Mouse (Mus musculus) myocyte (in vitro differentiated cells): Measurements from ENCODE around the gene Ripor2. TPM values are rescaled to one million over a fixed set of nuclear protein-coding genes. Genes with fewer than 3 reads are reported as not detected.

ENCODE experiments used
- H3K27me3 ChIP-seq: one replicate; pipeline ENCODE4 v1.6.1; 2011; ENCODE audit not compliant: control insufficient read depth, insufficient read depth, insufficient read length
- H3K36me3 ChIP-seq: one replicate; pipeline ENCODE4 v1.6.1; 2011; ENCODE audit not compliant: control insufficient read depth, insufficient read depth
- H3K4me2 ChIP-seq: one replicate; pipeline ENCODE4 v1.6.1; 2011; ENCODE audit warnings: low read depth, control low read depth
- H3K4me3 ChIP-seq: one replicate; pipeline ENCODE4 v1.5.1; 2011; ENCODE audit warnings: mild to moderate bottlenecking, control low read depth, moderate library complexity
- H3K79me2 ChIP-seq: one replicate; pipeline ENCODE4 v1.6.1; 2011; ENCODE audit not compliant: control insufficient read depth, insufficient read depth
- H3ac ChIP-seq: one replicate; pipeline ENCODE4 v1.6.1; 2011; ENCODE audit not compliant: control insufficient read depth, insufficient read length
- CEBPB ChIP-seq: IDR thresholded peaks from 2 replicates; pipeline ENCODE4 v1.6.1; 2011; ENCODE audit warnings: mild to moderate bottlenecking, moderate library complexity; ENCODE audit not compliant: poor library complexity, insufficient read depth, severe bottlenecking
- E2F4 ChIP-seq: IDR thresholded peaks from one replicate; pipeline ENCODE4 v1.6.1; 2011; ENCODE audit warnings: mild to moderate bottlenecking, control low read depth, moderate library complexity; ENCODE audit not compliant: insufficient read depth
- MAX ChIP-seq: IDR thresholded peaks from one replicate; pipeline ENCODE4 v1.6.1; 2011; ENCODE audit warnings: low read depth, mild to moderate bottlenecking, control low read depth
- MYOD1 ChIP-seq, 3 experiments: IDR thresholded peaks; one replicate each; pipeline ENCODE4 v1.6.1; 2011; ENCODE audit warnings: control low read depth in 2 of 3, low read depth in 2 of 3, mild to moderate bottlenecking in 2 of 3, moderate library complexity in 1 of 3; ENCODE audit not compliant: insufficient read length in 2 of 3, control insufficient read depth in 1 of 3
- MYOG ChIP-seq, 3 experiments: IDR thresholded peaks; one replicate each; pipeline ENCODE4 v1.6.1; 2011; ENCODE audit warnings: control low read depth in 2 of 3, low read depth in 2 of 3, mild to moderate bottlenecking in 2 of 3; ENCODE audit not compliant: insufficient read length in 2 of 3, control insufficient read depth in 1 of 3, insufficient read depth in 1 of 3
- POLR2A ChIP-seq: IDR thresholded peaks from one replicate; pipeline ENCODE4 v1.6.1; 2011; ENCODE audit warnings: low read depth, mild to moderate bottlenecking, control low read depth, moderate library complexity; ENCODE audit not compliant: insufficient read length
- POLR2AphosphoS2 ChIP-seq: IDR thresholded peaks from one replicate; pipeline ENCODE4 v1.6.1; 2011; ENCODE audit warnings: low read depth, control low read depth; ENCODE audit not compliant: insufficient read length
- REST ChIP-seq: IDR thresholded peaks from one replicate; pipeline ENCODE4 v1.6.1; 2011; ENCODE audit warnings: mild to moderate bottlenecking, control low read depth, moderate library complexity; ENCODE audit not compliant: insufficient read depth, insufficient read length
- SRF ChIP-seq: IDR thresholded peaks from one replicate; pipeline ENCODE4 v1.6.1; 2011; ENCODE audit warnings: low read depth; ENCODE audit not compliant: control insufficient read depth, insufficient read length
- TCF12 ChIP-seq: IDR thresholded peaks from one replicate; pipeline ENCODE4 v1.6.1; 2011; ENCODE audit warnings: mild to moderate bottlenecking, control low read depth; ENCODE audit not compliant: poor library complexity, insufficient read depth, severe bottlenecking
- TCF3 ChIP-seq: IDR thresholded peaks from one replicate; pipeline ENCODE4 v1.6.1; 2011; ENCODE audit warnings: low read depth, control low read depth; ENCODE audit not compliant: insufficient read length
- USF1 ChIP-seq: IDR thresholded peaks from one replicate; pipeline ENCODE4 v1.6.1; 2011; ENCODE audit warnings: low read depth, mild to moderate bottlenecking, control low read depth, moderate library complexity
- polyA plus RNA-seq: library from polyadenylated mRNA; unstranded; fragments of >200 nt; fragmentation: generic; extraction: Trizol; gene quantifications from one replicate; pipeline ENCODE4 v1.2.1, GENCODE M21; 2012; ENCODE audit warnings: missing spikeins

Gene Ripor2
- polyA plus RNA-seq, 1 experiment, result 1.3 TPM

DNA sequence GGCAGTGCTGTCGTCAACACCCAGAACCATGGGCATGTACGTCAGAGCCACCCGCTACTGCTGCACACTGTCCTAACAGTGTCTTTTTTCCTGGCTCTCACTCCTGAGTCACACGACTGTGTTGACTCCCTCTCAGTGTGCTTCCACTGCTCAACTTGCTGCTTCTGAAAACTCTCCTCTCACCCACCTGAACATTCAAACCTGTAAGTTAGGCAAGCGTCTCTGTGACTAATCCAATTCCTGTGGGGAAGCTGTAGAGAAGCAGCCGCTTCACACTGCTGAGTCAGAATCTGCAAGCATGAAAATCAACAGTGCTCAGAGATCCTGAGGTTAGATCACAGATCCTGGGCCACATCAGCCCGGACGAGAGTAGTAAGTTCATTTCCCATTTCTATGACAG lies 169.4 kb downstream of the Ripor2 start:
- no peaks in the 10 kb centered on the region for H3K79me2 ChIP-seq
- no peak overlapping the region for H3ac ChIP-seq
- TF ChIP-seq MYOG (IDR thresholded peaks at IDR 0.05; ENCODE audit: control insufficient read depth in 1 of 3, insufficient read depth in 1 of 3, insufficient read length in 2 of 3, low read depth in 2 of 3) (no peak), REST (no peak), CEBPB (no peak), MAX (no peak), E2F4 (no peak), MYOD1 (IDR thresholded peaks at IDR 0.05; ENCODE audit: control insufficient read depth in 1 of 3, insufficient read length in 2 of 3, low read depth in 2 of 3) (no peak), TCF3 (no peak), USF1 (no peak), TCF12 (no peak), POLR2A (no peak), SRF (no peak), POLR2AphosphoS2 (no peak)
- peaks cover 16% of the 10 kb centered on the region for H3K36me3 ChIP-seq
- H3K27me3 ChIP-seq, result no peaks in the 10 kb centered on the region
- H3K4me2 ChIP-seq, result no peak overlapping the region
- no peak overlapping the region for H3K4me3 ChIP-seq

DNA sequence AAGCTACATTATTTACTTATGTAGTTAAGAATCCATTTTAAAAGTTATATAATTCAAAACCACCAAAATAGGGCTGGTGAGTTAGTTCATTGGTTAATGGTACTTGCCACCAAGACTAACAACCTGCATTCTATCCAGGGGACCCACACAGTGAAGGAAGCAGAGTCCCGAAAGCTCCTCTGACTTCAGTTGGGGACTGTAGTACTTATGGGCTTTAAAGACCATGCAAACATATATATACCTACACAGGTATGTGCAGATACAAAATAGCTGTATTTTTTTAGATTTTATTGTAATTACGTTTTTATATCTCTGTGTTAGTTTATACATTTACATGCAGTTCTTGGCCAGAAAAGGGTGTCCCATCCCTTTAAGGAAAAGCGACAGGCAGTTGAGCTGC lies 174.8 kb downstream of the Ripor2 start:
- TF ChIP-seq POLR2A (no peak), MAX (no peak), SRF (no peak), CEBPB (no peak), USF1 (no peak), MYOG (IDR thresholded peaks at IDR 0.05; ENCODE audit: control insufficient read depth in 1 of 3, insufficient read depth in 1 of 3, insufficient read length in 2 of 3, low read depth in 2 of 3) (no peak), TCF3 (no peak), TCF12 (no peak), POLR2AphosphoS2 (no peak), MYOD1 (IDR thresholded peaks at IDR 0.05; ENCODE audit: control insufficient read depth in 1 of 3, insufficient read length in 2 of 3, low read depth in 2 of 3) (no peak)
- Histone ChIP-seq H3ac (no peak overlapping the region), H3K27me3 (no peaks in the 10 kb centered on the region), H3K79me2 (peaks cover 20% of the 10 kb centered on the region), H3K4me2 (no peak overlapping the region), H3K36me3 (peaks cover 16% of the 10 kb centered on the region), H3K4me3 (no peak overlapping the region)

DNA sequence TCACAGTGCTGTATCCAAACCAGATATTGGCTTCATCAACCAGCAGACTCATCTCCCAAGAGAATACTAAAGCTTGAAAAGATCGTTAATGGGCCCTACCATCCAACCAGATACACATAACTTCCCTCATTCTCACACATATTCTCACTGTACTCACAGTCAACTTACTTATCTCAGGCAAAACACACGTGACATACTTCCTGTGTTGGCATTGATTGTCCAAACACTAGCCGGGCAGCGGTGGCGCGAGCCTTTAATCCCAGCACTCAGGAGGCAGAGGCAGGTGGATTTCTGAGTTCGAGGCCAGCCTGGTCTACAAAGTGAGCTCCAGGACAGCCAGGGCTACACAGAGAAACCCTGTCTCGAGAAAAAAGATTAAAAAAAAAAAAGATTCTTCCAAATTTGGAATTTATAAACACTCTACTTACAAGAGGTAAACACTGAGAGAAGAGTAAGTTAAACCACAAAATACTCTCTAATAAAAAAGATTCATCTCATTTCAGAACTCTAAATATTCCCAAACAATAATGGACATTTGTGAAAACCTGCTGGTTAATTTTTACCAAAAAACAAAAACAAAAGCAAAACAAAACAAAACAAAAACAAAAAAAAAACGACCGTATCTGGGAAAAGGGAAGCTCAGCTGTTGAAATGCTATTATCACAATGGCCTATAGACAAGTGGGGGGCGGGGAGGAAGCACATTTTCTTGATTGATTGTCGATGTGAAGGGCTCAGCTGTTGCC lies 176.0 kb downstream of the Ripor2 start:
- H3K4me3 ChIP-seq, result no peak overlapping the region
- no peak overlapping the region for H3ac ChIP-seq
- H3K27me3 ChIP-seq, result no peaks in the 10 kb centered on the region
- no peak overlapping the region for H3K4me2 ChIP-seq
- H3K79me2 ChIP-seq, result peaks cover 20% of the 10 kb centered on the region
- no peak for TF ChIP-seq CEBPB
- no peak for TF ChIP-seq MYOD1 (IDR thresholded peaks at IDR 0.05; ENCODE audit: control insufficient read depth in 1 of 3, insufficient read length in 2 of 3, low read depth in 2 of 3)
- TF ChIP-seq TCF12, result no peak
- no peak for TF ChIP-seq REST
- no peak for TF ChIP-seq POLR2A
- no peak for TF ChIP-seq MYOG (IDR thresholded peaks at IDR 0.05; ENCODE audit: control insufficient read depth in 1 of 3, insufficient read depth in 1 of 3, insufficient read length in 2 of 3, low read depth in 2 of 3)
- TF ChIP-seq SRF, result no peak
- TF ChIP-seq MAX, result no peak
- no peak for TF ChIP-seq USF1
- no peak for TF ChIP-seq POLR2AphosphoS2
- peaks cover 16% of the 10 kb centered on the region for H3K36me3 ChIP-seq

DNA sequence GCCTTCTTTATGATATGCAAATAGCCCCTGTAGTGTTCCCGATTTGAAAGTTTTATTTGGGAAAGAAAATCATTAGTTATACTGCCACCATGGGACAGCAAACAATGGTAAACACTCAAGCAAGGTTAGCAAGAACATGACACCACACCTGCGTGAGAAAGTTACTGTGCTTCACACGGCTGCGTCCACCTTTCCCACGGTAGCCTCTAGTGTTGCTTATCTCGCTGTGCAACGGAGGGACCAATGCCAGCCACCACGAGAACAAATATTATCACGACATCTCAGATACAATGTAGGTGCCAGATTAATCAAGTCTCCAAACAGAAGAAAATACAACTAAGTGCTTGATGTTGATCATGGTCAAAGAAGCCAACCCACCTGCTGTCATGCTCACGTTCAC lies 177.5 kb downstream of the Ripor2 start:
- Histone ChIP-seq H3K36me3 (peaks cover 11% of the 10 kb centered on the region), H3ac (no peak overlapping the region), H3K79me2 (peaks cover 20% of the 10 kb centered on the region)

More for the DNA sequence above, 177.5 kb downstream of the Ripor2 start:
- Histone ChIP-seq H3K4me3 (no peak overlapping the region), H3K27me3 (no peaks in the 10 kb centered on the region), H3K4me2 (no peak overlapping the region)
- TF ChIP-seq TCF3 (no peak), REST (no peak), CEBPB (no peak), E2F4 (no peak), SRF (no peak), MAX (no peak), USF1 (no peak), POLR2A (no peak), MYOD1 (IDR thresholded peaks at IDR 0.05; ENCODE audit: control insufficient read depth in 1 of 3, insufficient read length in 2 of 3, low read depth in 2 of 3) (no peak), TCF12 (no peak), POLR2AphosphoS2 (no peak), MYOG (IDR thresholded peaks at IDR 0.05; ENCODE audit: control insufficient read depth in 1 of 3, insufficient read depth in 1 of 3, insufficient read length in 2 of 3, low read depth in 2 of 3) (no peak)
